Mouse (Mus musculus) erythroblast, adult 5-6 weeks (primary cell): ENCODE measurements around the gene Mecom. TPM values are rescaled to one million over a fixed set of nuclear protein-coding genes. Genes with fewer than 3 reads are reported as not detected.

Experiments
- ATAC-seq: replicated peaks from 2 replicates; pipeline ENCODE4 v1.8.0; 2016; ENCODE audit warnings: moderate number of reproducible peaks, mild to moderate bottlenecking, moderate TSS enrichment, inconsistent platforms; ENCODE audit not compliant: poor library complexity, low FRiP score, severe bottlenecking
- total RNA-seq, 2 experiments: library from RNA; stranded (forward) in 1 of 2; stranded (reverse) in 1 of 2; fragments of 150-400 nt in 1 of 2; fragments of 200-764, 138-1000 nt in 1 of 2; gene quantifications; 2 replicates each; pipeline versions ENCODE4 v1.2.3 to v1.2.4; 2015 to 2017; ENCODE audit warnings: low replicate concordance in 2 of 2

The Mecom gene
- total RNA-seq, 2 experiments from 2014 or later = 0.58 TPM; not detected in 1

- no peak for ATAC-seq
These were observed 409.2 kb downstream of the Mecom start for GRCm38 (mm10) chr3:30138588-30138987.

- ATAC-seq = no peak
These were observed 412.0 kb downstream of the Mecom start for GRCm38 (mm10) chr3:30135857-30136256.

- ATAC-seq = no peak
These were observed 412.7 kb downstream of the Mecom start for GRCm38 (mm10) chr3:30135119-30135518.

GRCm38 (mm10) chr3:30132981-30133380, 414.8 kb downstream of the Mecom start:
- no peak for ATAC-seq

- no peak for ATAC-seq
These were observed 415.4 kb downstream of the Mecom start for GRCm38 (mm10) chr3:30132370-30132769.

- ATAC-seq = no peak
These were observed 417.3 kb downstream of the Mecom start for GRCm38 (mm10) chr3:30130495-30130894.

- no peak for ATAC-seq
These were observed 425.2 kb downstream of the Mecom start for GRCm38 (mm10) chr3:30122618-30123017.

GRCm38 (mm10) chr3:30120790-30121512, 426.9 kb downstream of the Mecom start:
- ATAC-seq = no peak

GRCm38 (mm10) chr3:30118594-30119297, 429.1 kb downstream of the Mecom start:
- no peak for ATAC-seq

GRCm38 (mm10) chr3:30113249-30113770, 434.5 kb downstream of the Mecom start:
- no peak for ATAC-seq

- ATAC-seq = no peak
These were observed 439.7 kb downstream of the Mecom start for GRCm38 (mm10) chr3:30107945-30108670.

- ATAC-seq = no peak
These were observed 441.3 kb downstream of the Mecom start for GRCm38 (mm10) chr3:30106481-30106880.

- no peak for ATAC-seq
These were observed 441.9 kb downstream of the Mecom start for GRCm38 (mm10) chr3:30105859-30106258.

GRCm38 (mm10) chr3:30105194-30105823, 442.5 kb downstream of the Mecom start:
- no peak for ATAC-seq

- ATAC-seq = no peak
These were observed 443.2 kb downstream of the Mecom start for GRCm38 (mm10) chr3:30104515-30105098.

- ATAC-seq = no peak
These were observed 446.7 kb downstream of the Mecom start for GRCm38 (mm10) chr3:30101146-30101545.

GRCm38 (mm10) chr3:30097713-30098112, 450.1 kb downstream of the Mecom start:
- no peak for ATAC-seq

- ATAC-seq = no peak
These were observed 450.7 kb downstream of the Mecom start for GRCm38 (mm10) chr3:30097129-30097528.

GRCm38 (mm10) chr3:30093005-30093404, 454.8 kb downstream of the Mecom start:
- ATAC-seq = no peak

- no peak for ATAC-seq
These were observed 455.3 kb downstream of the Mecom start for GRCm38 (mm10) chr3:30092481-30092880.
